Mouse (Mus musculus) embryo, embryonic 10 days (tissue): ENCODE results near the gene Atl3.

Experiments
- DNase-seq: peaks from one replicate; pipeline ENCODE4 v3.0.0-alpha.2; 2015; ENCODE audit warnings: low spot score

Gene Atl3

GRCm38 (mm10) chr19:7498816-7499215 is 5.0 kb downstream of the Atl3 start:
- no peak for DNase-seq

GRCm38 (mm10) chr19:7500701-7501100 is 6.9 kb downstream of the Atl3 start:
- DNase-seq, result no peak

GRCm38 (mm10) chr19:7502432-7502831 is 8.6 kb downstream of the Atl3 start:
- no peak for DNase-seq

GRCm38 (mm10) chr19:7506321-7506720 is 12.5 kb downstream of the Atl3 start:
- DNase-seq, result no peak

- peak; percentile 17 for DNase-seq
These were observed 14.2 kb downstream of the Atl3 start for GRCm38 (mm10) chr19:7508026-7508425.

- no peak for DNase-seq
These were observed 22.6 kb downstream of the Atl3 start for GRCm38 (mm10) chr19:7516437-7516836.

GRCm38 (mm10) chr19:7521619-7522018 is 27.8 kb downstream of the Atl3 start:
- no peak for DNase-seq

- no peak for DNase-seq
These were observed 29.0 kb downstream of the Atl3 start for GRCm38 (mm10) chr19:7522856-7523255.

- DNase-seq, result peak; percentile 16
These were observed 29.5 kb downstream of the Atl3 start for GRCm38 (mm10) chr19:7523292-7523691.

- DNase-seq, result no peak
These were observed 29.9 kb downstream of the Atl3 start for GRCm38 (mm10) chr19:7523781-7524180.

GRCm38 (mm10) chr19:7524879-7525278 is 31.0 kb downstream of the Atl3 start:
- no peak for DNase-seq

- DNase-seq, result peak; percentile 84
These were observed 35.0 kb downstream of the Atl3 start for GRCm38 (mm10) chr19:7528639-7529428.

GRCm38 (mm10) chr19:7531906-7532305 is 38.1 kb downstream of the Atl3 start:
- DNase-seq, result no peak

- no peak for DNase-seq
These were observed 40.1 kb downstream of the Atl3 start for GRCm38 (mm10) chr19:7533891-7534290.

GRCm38 (mm10) chr19:7548924-7549323 is 55.1 kb downstream of the Atl3 start:
- no peak for DNase-seq

- no peak for DNase-seq
These were observed 57.9 kb downstream of the Atl3 start for GRCm38 (mm10) chr19:7551550-7552300.

- no peak for DNase-seq
These were observed 58.4 kb downstream of the Atl3 start for GRCm38 (mm10) chr19:7552301-7552673.

GRCm38 (mm10) chr19:7553441-7553840 is 59.6 kb downstream of the Atl3 start:
- no peak for DNase-seq

GRCm38 (mm10) chr19:7554881-7555280 is 61.0 kb downstream of the Atl3 start:
- DNase-seq, result no peak

- DNase-seq, result no peak
These were observed 62.8 kb downstream of the Atl3 start for GRCm38 (mm10) chr19:7556641-7557040.

GRCm38 (mm10) chr19:7557328-7557822 is 63.5 kb downstream of the Atl3 start, which contains the start of gene Pla2g16:
Gene Pla2g16 (plus strand): TSS chr19:7557459.
- DNase-seq, result peak; percentile 85

- no peak for DNase-seq
These were observed 64.0 kb downstream of the Atl3 start for GRCm38 (mm10) chr19:7557844-7558243.

- no peak for DNase-seq
These were observed 64.8 kb downstream of the Atl3 start for GRCm38 (mm10) chr19:7558675-7559074.
